Mouse (Mus musculus) forebrain, embryonic 12.5 days (tissue): Measurements from ENCODE around the gene Cbln1. TPM values are rescaled to one million over a fixed set of nuclear protein-coding genes. Genes with fewer than 3 reads are reported as not detected.

ENCODE experiments used
- polyA plus RNA-seq: library from polyadenylated mRNA; unstranded; fragments of >200 nt; fragmentation: Nextera tagmentation; extraction: Ambion mirVana; gene quantifications from 2 replicates; pipeline ENCODE4 v1.2.1, GENCODE M21; 2016

Cbln1 gene
- polyA plus RNA-seq, 1 experiment from 2014 or later, result 10.0 TPM

Other genes with a start within 250 kb of the Cbln1 start
- gene 4933402J07Rik, start 91.2 kb upstream of the Cbln1 start, polyA plus RNA-seq, result not detected in 2 replicates